Mouse (Mus musculus): ENCODE measurements around the gene D930020B18Rik.

GRCm38 (mm10) chr10:121625407-121626185 is 15.8 kb upstream of the D930020B18Rik start:
- TF ChIP-seq CTCF (IDR thresholded peaks at IDR 0.05; ENCODE audit: control insufficient read depth, insufficient read depth, insufficient replicate concordance, low read depth, low read length): no peak
- TF ChIP-seq POLR2A (IDR thresholded peaks at IDR 0.05; ENCODE audit: control insufficient read depth, low read depth, low read length): no peak; the same call in 1 of the 2 replicates
